Mouse (Mus musculus) MEL (cell line): ENCODE data around the gene Rufy3. TPM values are rescaled to one million over a fixed set of nuclear protein-coding genes. Genes with fewer than 3 reads are reported as not detected.

Source experiments
- DNase-seq: peaks from one replicate; pipeline ENCODE4 v3.0.0; 2011; ENCODE audit warnings: low read depth, low spot score
- H3K27ac ChIP-seq: 2 replicates; pipeline ENCODE4 v1.5.1; 2012; ENCODE audit warnings: low read depth, mild to moderate bottlenecking, control low read depth, low read length, moderate library complexity; ENCODE audit not compliant: control insufficient read depth
- H3K27me3 ChIP-seq, 2 experiments: fragments of 150-350 bp in 1 of 2; sonication (generic) in 1 of 2; 2 replicates each; pipeline ENCODE4 v1.6.1; 2012; ENCODE audit warnings: low read length in 2 of 2, mild to moderate bottlenecking in 2 of 2, improper control_type of control experiment in 1 of 2, moderate library complexity in 1 of 2; ENCODE audit not compliant: insufficient read depth in 2 of 2, control insufficient read depth in 1 of 2
- H3K36me3 ChIP-seq, 2 experiments: 2 replicates each; pipeline ENCODE4 v1.6.1; 2012 to 2014; ENCODE audit warnings: low read length in 2 of 2, improper control_type of control experiment in 1 of 2, inconsistent platforms in 1 of 2, mild to moderate bottlenecking in 1 of 2; ENCODE audit not compliant: insufficient read depth in 2 of 2, control insufficient read depth in 1 of 2
- H3K4me1 ChIP-seq, 2 experiments: fragments of 150-350 bp in 1 of 2; sonication (generic) in 1 of 2; 2 replicates each; pipeline ENCODE4 v1.6.1; 2012; ENCODE audit warnings: low read length in 2 of 2, improper control_type of control experiment in 1 of 2, mild to moderate bottlenecking in 1 of 2; ENCODE audit not compliant: insufficient read depth in 2 of 2, control insufficient read depth in 1 of 2
- H3K4me3 ChIP-seq, 2 experiments: fragments of 150-350 bp in 1 of 2; sonication (generic) in 1 of 2; 2 replicates each; pipeline ENCODE4 v1.5.1; 2012; ENCODE audit warnings: low read depth in 2 of 2, low read length in 2 of 2, mild to moderate bottlenecking in 2 of 2, moderate library complexity in 2 of 2, control low read depth in 1 of 2, improper control_type of control experiment in 1 of 2; ENCODE audit not compliant: control insufficient read depth in 1 of 2, insufficient read depth in 1 of 2
- H3K79me2 ChIP-seq: 2 replicates; pipeline ENCODE4 v1.6.1; 2012; ENCODE audit warnings: mild to moderate bottlenecking, low read length, moderate library complexity; ENCODE audit not compliant: control insufficient read depth, poor library complexity, insufficient read depth
- H3K9ac ChIP-seq: 2 replicates; pipeline ENCODE4 v1.6.1; 2012; ENCODE audit warnings: low read depth, mild to moderate bottlenecking, control low read depth, low read length, moderate library complexity; ENCODE audit not compliant: control insufficient read depth, poor library complexity, severe bottlenecking
- H3K9me3 ChIP-seq: fragments of 150-350 bp; sonication (generic); replicated peaks from 2 replicates; pipeline ENCODE4 v1.6.1; 2012; ENCODE audit warnings: mild to moderate bottlenecking, low read length, improper control_type of control experiment, moderate library complexity; ENCODE audit not compliant: insufficient read depth
- BHLHE40 ChIP-seq: IDR thresholded peaks from 2 replicates; pipeline ENCODE4 v1.6.1; 2012; ENCODE audit warnings: low read depth, mild to moderate bottlenecking, inconsistent platforms, low read length, improper control_type of control experiment, borderline replicate concordance
- ELF1 ChIP-seq: IDR thresholded peaks from 2 replicates; pipeline ENCODE4 v1.6.1; 2014; ENCODE audit warnings: low read depth, mild to moderate bottlenecking, inconsistent platforms, low read length, improper control_type of control experiment, moderate library complexity
- ETS1 ChIP-seq: IDR thresholded peaks from 2 replicates; pipeline ENCODE4 v1.6.1; 2012; ENCODE audit warnings: low read depth, mild to moderate bottlenecking, inconsistent platforms, low read length, improper control_type of control experiment, moderate library complexity
- GABPA ChIP-seq: IDR thresholded peaks from 2 replicates; pipeline ENCODE4 v1.6.1; 2012; ENCODE audit warnings: low read depth, mild to moderate bottlenecking, inconsistent platforms, low read length, improper control_type of control experiment, moderate library complexity
- MAFK ChIP-seq: IDR thresholded peaks from 2 replicates; pipeline ENCODE4 v1.6.1; 2011; ENCODE audit warnings: low read depth, mild to moderate bottlenecking, low read length, improper control_type of control experiment, borderline replicate concordance
- MAZ ChIP-seq: IDR thresholded peaks from 2 replicates; pipeline ENCODE4 v1.6.1; 2012; ENCODE audit warnings: low read depth, mild to moderate bottlenecking, inconsistent platforms, low read length, improper control_type of control experiment
- MYC ChIP-seq: IDR thresholded peaks from 2 replicates; pipeline ENCODE4 v1.6.1; 2011; ENCODE audit warnings: low read depth, mild to moderate bottlenecking, low read length, improper control_type of control experiment, moderate library complexity
- NRF1 ChIP-seq: IDR thresholded peaks from 2 replicates; pipeline ENCODE4 v1.6.1; 2014; ENCODE audit warnings: low read depth, mild to moderate bottlenecking, inconsistent platforms, low read length, improper control_type of control experiment, moderate library complexity; ENCODE audit not compliant: poor library complexity, insufficient read depth, severe bottlenecking
- POLR2A ChIP-seq, 2 experiments: IDR thresholded peaks; 2 replicates each; pipeline ENCODE4 v1.6.1; 2011 to 2012; ENCODE audit warnings: low read length in 2 of 2, mild to moderate bottlenecking in 2 of 2, control low read depth in 1 of 2, improper control_type of control experiment in 1 of 2, low read depth in 1 of 2, moderate library complexity in 1 of 2; ENCODE audit not compliant: control insufficient read depth in 1 of 2, insufficient read depth in 1 of 2, poor library complexity in 1 of 2
- POLR2AphosphoS2 ChIP-seq: IDR thresholded peaks from 2 replicates; pipeline ENCODE4 v1.6.1; 2011; ENCODE audit warnings: low read length, improper control_type of control experiment
- POLR2AphosphoS5 ChIP-seq: IDR thresholded peaks from 2 replicates; pipeline ENCODE4 v1.6.1; 2012; ENCODE audit warnings: low read depth, borderline replicate concordance, mild to moderate bottlenecking, inconsistent platforms, low read length, moderate library complexity, mixed read lengths
- TCF12 ChIP-seq: IDR thresholded peaks from 2 replicates; pipeline ENCODE4 v1.6.1; 2014; ENCODE audit warnings: low read depth, mild to moderate bottlenecking, inconsistent platforms, low read length, improper control_type of control experiment, moderate library complexity
- USF1 ChIP-seq: IDR thresholded peaks from 2 replicates; pipeline ENCODE4 v1.6.1; 2014; ENCODE audit warnings: low read depth, mild to moderate bottlenecking, inconsistent platforms, low read length, improper control_type of control experiment, moderate library complexity
- USF2 ChIP-seq, 2 experiments: IDR thresholded peaks; 2 replicates each; pipeline ENCODE4 v1.6.1; 2011 to 2012; ENCODE audit warnings: improper control_type of control experiment in 2 of 2, low read length in 2 of 2, borderline replicate concordance in 1 of 2, inconsistent platforms in 1 of 2, low read depth in 1 of 2, mild to moderate bottlenecking in 1 of 2; ENCODE audit not compliant: insufficient read depth in 1 of 2
- ZC3H11A ChIP-seq: IDR thresholded peaks from 2 replicates; pipeline ENCODE4 v1.6.1; 2012; ENCODE audit warnings: low read depth, mild to moderate bottlenecking, inconsistent platforms, low read length, improper control_type of control experiment
- ZNF384 ChIP-seq: IDR thresholded peaks from 2 replicates; pipeline ENCODE4 v1.6.1; 2012; ENCODE audit warnings: low read depth, mild to moderate bottlenecking, inconsistent platforms, low read length, improper control_type of control experiment
- polyA plus RNA-seq, 2 experiments: library from polyadenylated mRNA; stranded (reverse) in 1 of 2; unstranded in 1 of 2; fragments of >175 nt in 1 of 2; fragments of >200 nt in 1 of 2; gene quantifications; 2 replicates each; pipeline versions ENCODE4 v1.2.1 to v1.2.4; 2012; ENCODE audit warnings: low replicate concordance in 2 of 2, low read depth in 1 of 2; ENCODE audit not compliant: insufficient read length in 2 of 2, insufficient read depth in 1 of 2, missing spikeins in 1 of 2
- total RNA-seq: library from RNA; depleted of rRNA; stranded (reverse); fragments of 300-350 nt; gene quantifications from 2 replicates; pipeline ENCODE4 v1.2.3, GENCODE M21; 2012

Rufy3 gene
- total and polyA plus RNA-seq, 3 experiments, result 3.2 to 5.7 TPM; not detected in 1

DNA sequence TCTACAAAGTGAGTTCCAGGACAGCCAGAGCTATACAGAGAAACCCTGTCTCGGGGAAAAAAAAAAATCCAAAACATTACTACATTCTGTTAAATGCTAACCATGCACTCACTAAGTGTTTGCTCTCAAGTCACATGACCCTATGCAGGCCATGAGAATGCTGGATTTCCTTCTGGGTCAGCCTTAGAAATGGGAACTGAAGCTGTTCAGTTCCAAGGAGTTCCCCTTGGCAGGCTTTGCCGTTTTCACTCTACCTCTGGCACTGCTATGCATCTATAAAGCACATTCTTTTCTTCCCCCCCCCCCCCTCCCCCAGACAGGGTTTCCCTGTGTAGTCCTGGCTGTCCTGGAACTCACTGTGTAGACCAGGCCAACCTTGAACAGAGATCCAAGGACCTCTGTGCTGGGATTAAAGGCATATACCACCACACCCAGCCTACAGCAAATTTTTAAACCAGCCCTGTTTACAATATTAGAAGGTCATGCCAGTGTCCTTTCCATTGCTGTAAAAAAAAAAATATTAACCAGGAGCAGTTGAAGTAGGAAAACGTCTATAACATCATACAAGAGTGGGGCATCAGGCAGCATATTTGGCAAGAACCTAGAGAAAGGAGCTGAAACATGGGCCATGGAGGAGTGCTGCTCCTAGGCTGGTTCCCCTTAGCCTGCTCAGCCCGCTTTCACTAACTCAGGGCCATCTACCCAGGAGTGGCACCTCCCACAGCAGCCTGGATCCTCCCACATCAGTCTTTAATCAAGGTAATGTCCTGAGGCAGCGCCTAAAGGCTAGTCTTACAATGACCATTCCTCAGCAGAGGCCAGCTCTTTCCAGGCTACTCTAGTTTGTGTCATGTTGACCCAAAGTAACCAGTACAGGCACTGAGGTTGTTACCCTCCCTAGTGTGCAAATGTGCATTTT is 31.0 kb downstream of the Rufy3 start:
- H3K79me2 ChIP-seq, result no peaks in the 10 kb centered on the region

DNA sequence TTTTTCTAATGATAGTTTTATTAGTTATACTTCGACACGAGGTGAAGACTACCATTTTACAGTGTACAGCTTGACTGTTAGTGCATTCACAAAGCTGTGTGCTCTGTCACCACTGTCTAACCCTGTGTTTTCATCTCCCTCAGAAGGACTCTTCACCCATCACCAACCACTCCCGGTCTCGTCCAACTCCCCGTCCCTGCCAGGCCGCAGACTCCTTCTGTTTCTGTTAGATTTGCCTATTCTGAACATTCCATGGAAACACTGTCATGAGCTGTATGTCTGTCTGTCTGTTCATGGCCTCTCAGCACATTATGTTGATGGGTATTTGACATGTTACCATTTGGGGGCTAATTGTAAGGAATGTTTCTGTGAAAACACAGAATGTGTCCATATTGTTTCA is 34.1 kb downstream of the Rufy3 start:
- Histone ChIP-seq H3K79me2 (no peaks in the 10 kb centered on the region), H3K36me3 (no peaks in the 10 kb centered on the region), H3K9me3 (no peaks in the 10 kb centered on the region), H3K4me1 (no peaks in the 10 kb centered on the region), H3K27ac (no peak overlapping the region), H3K4me3 (no peak overlapping the region), H3K9ac (no peak overlapping the region)
- DNase-seq, result no peak
- no peak for TF ChIP-seq TCF12
- TF ChIP-seq NRF1, result no peak
- TF ChIP-seq, all 39 proteins: peak for 0
- H3K27me3 ChIP-seq, result no peaks in the 10 kb centered on the region

More for the DNA sequence above, 31.0 kb downstream of the Rufy3 start:
- Histone ChIP-seq H3K36me3 (no peaks in the 10 kb centered on the region), H3K9me3 (no peaks in the 10 kb centered on the region), H3K4me3 (no peak overlapping the region), H3K4me1 (no peaks in the 10 kb centered on the region), H3K27ac (no peak overlapping the region), H3K27me3 (no peaks in the 10 kb centered on the region), H3K9ac (no peak overlapping the region)
- no peak for DNase-seq
- TF ChIP-seq ETS1, result no peak

DNA sequence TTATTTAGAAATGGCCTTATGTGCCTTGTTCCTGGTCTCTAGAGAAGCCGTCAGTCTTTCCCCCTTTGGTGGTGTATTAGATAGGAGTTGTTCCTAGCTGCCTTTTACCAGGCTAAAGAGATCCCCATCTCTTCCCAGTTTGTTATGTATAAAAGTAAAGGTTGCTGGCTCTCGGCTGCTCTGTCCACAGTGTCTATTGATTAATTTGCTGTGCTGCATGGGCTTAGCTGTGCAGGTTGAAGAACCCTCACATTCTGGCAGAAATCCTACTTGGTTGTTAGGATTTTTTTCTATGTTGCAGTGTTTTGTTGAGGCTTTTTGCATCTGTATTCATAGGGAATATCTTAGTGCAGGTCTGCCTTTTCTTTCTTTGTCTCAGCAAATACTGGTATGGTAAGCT is 37.2 kb downstream of the Rufy3 start:
- Histone ChIP-seq H3K79me2 (no peaks in the 10 kb centered on the region), H3K27ac (no peak overlapping the region), H3K4me1 (no peaks in the 10 kb centered on the region), H3K27me3 (no peaks in the 10 kb centered on the region), H3K36me3 (no peaks in the 10 kb centered on the region), H3K9me3 (no peaks in the 10 kb centered on the region), H3K9ac (no peak overlapping the region), H3K4me3 (no peak overlapping the region)
- DNase-seq, result no peak
- TF ChIP-seq POLR2AphosphoS5, result no peak
- TF ChIP-seq USF2 (IDR thresholded peaks at IDR 0.05; ENCODE audit: borderline replicate concordance in 1 of 2, insufficient read depth in 1 of 2, low read depth in 1 of 2, low read length in 2 of 2), result no peak
- TF ChIP-seq MAFK, result no peak
- no peak for TF ChIP-seq USF1
- no peak for TF ChIP-seq ZNF384
- TF ChIP-seq GABPA, result no peak
- TF ChIP-seq MYC, result no peak
- TF ChIP-seq MAZ, result no peak
- no peak for TF ChIP-seq ZC3H11A
- no peak for TF ChIP-seq BHLHE40
- no peak for TF ChIP-seq ELF1
- no peak for TF ChIP-seq POLR2AphosphoS2
- TF ChIP-seq POLR2A (IDR thresholded peaks at IDR 0.05; ENCODE audit: control insufficient read depth in 1 of 2, insufficient read depth in 1 of 2, low read depth in 1 of 2, low read length in 2 of 2, poor library complexity in 1 of 2), result no peak
